Mouse (Mus musculus): ENCODE results near the gene Rassf5. TPM values are rescaled to one million over a fixed set of nuclear protein-coding genes. Genes with fewer than 3 reads are reported as not detected.
"Not testable (repeated sequence)": the region's sequence is repeated elsewhere in the genome, so short reads cannot be mapped to it uniquely, and the experiment has no call there.

Rassf5 gene
- polyA plus RNA-seq, 1 experiment from 2014 or later: 0.98 TPM

GRCm38 (mm10) chr1:131278606-131279455 lies 33.8 kb upstream of the Rassf5 start:
- Histone ChIP-seq H3K27ac (no peak overlapping the region), H3K9ac (no peak overlapping the region), H3K9me3 (no peaks in the 10 kb centered on the region), H3K27me3 (no peaks in the 10 kb centered on the region; the same call in 1 of the 2 replicates), H3K4me3 (replicated peaks) (no peak overlapping the region), H3K36me3 (replicated peaks) (no peaks in the 10 kb centered on the region), H3K4me1 (no peaks in the 10 kb centered on the region; the same call in 1 of the 2 replicates), H3K4me2 (no peak overlapping the region)
- 62% methylated on average over 8 of the region's 8 CpGs for WGBS
- ATAC-seq (ENCODE audit: low FRiP score): no peak

GRCm38 (mm10) chr1:131276831-131277230 lies 31.8 kb upstream of the Rassf5 start:
- H3K9ac ChIP-seq: no peak overlapping the region
- H3K4me1 ChIP-seq: no peaks in the 10 kb centered on the region; the same call in 1 of the 2 replicates
- no peaks in the 10 kb centered on the region for H3K36me3 ChIP-seq (replicated peaks)
- H3K27ac ChIP-seq: no peak overlapping the region
- H3K4me2 ChIP-seq: no peak overlapping the region
- H3K27me3 ChIP-seq: no peaks in the 10 kb centered on the region; the same call in 1 of the 2 replicates
- H3K4me3 ChIP-seq (replicated peaks): no peak overlapping the region
- ATAC-seq (ENCODE audit: low FRiP score): no peak
- no peaks in the 10 kb centered on the region for H3K9me3 ChIP-seq

GRCm38 (mm10) chr1:131275577-131275976 lies 30.5 kb upstream of the Rassf5 start:
- WGBS: 86% methylated on average over 14 of the region's 14 CpGs
- no peak overlapping the region for H3K9ac ChIP-seq
- H3K36me3 ChIP-seq (replicated peaks): no peaks in the 10 kb centered on the region
- H3K27me3 ChIP-seq: no peaks in the 10 kb centered on the region; the same call in 1 of the 2 replicates
- H3K9me3 ChIP-seq: no peaks in the 10 kb centered on the region
- no peaks in the 10 kb centered on the region; the same call in 1 of the 2 replicates for H3K4me1 ChIP-seq
- H3K4me3 ChIP-seq (replicated peaks): no peak overlapping the region
- H3K27ac ChIP-seq: no peak overlapping the region
- no peak for ATAC-seq (ENCODE audit: low FRiP score)
- no peak overlapping the region for H3K4me2 ChIP-seq

GRCm38 (mm10) chr1:131274725-131275539 lies 29.9 kb upstream of the Rassf5 start:
- no peak overlapping the region for H3K4me2 ChIP-seq
- no peaks in the 10 kb centered on the region for H3K36me3 ChIP-seq (replicated peaks)
- H3K4me3 ChIP-seq (replicated peaks): no peak overlapping the region
- WGBS: 57% methylated on average over 22 of the region's 22 CpGs
- ATAC-seq (ENCODE audit: low FRiP score): no peak
- no peaks in the 10 kb centered on the region for H3K9me3 ChIP-seq
- no peak overlapping the region for H3K27ac ChIP-seq
- H3K4me1 ChIP-seq: peaks cover 2% of the 10 kb centered on the region
- no peaks in the 10 kb centered on the region; the same call in none of the 2 replicates for H3K27me3 ChIP-seq
- H3K9ac ChIP-seq: no peak overlapping the region; the same call in 1 of the 2 replicates

- H3K9ac ChIP-seq: no peak overlapping the region
- peaks cover 3% of the 10 kb centered on the region for H3K4me1 ChIP-seq
- peak; percentile 76 for ATAC-seq (ENCODE audit: low FRiP score)
- H3K36me3 ChIP-seq (replicated peaks): no peaks in the 10 kb centered on the region
- WGBS: 26% methylated on average over 22 of the region's 22 CpGs
- no peaks in the 10 kb centered on the region for H3K9me3 ChIP-seq
- no peak overlapping the region for H3K27ac ChIP-seq
- H3K4me2 ChIP-seq: peak overlapping the region; percentile 31
- H3K4me3 ChIP-seq (replicated peaks): no peak overlapping the region
- peaks cover 6% of the 10 kb centered on the region for H3K27me3 ChIP-seq
Observed at GRCm38 (mm10) chr1:131269797-131270578, 24.9 kb upstream of the Rassf5 start.

GRCm38 (mm10) chr1:131268776-131269175 lies 23.7 kb upstream of the Rassf5 start:
- 85% methylated on average over 10 of the region's 10 CpGs for WGBS
- H3K27me3 ChIP-seq: peaks cover 6% of the 10 kb centered on the region; the same call in 1 of the 2 replicates
- peaks cover 3% of the 10 kb centered on the region for H3K4me1 ChIP-seq

GRCm38 (mm10) chr1:131263905-131264304 lies 18.8 kb upstream of the Rassf5 start:
- H3K9ac ChIP-seq: no peak overlapping the region
- ATAC-seq (ENCODE audit: low FRiP score): no peak

More at GRCm38 (mm10) chr1:131268776-131269175, 23.7 kb upstream of the Rassf5 start:
- Histone ChIP-seq H3K36me3 (replicated peaks) (no peaks in the 10 kb centered on the region), H3K9ac (no peak overlapping the region), H3K4me3 (replicated peaks) (no peak overlapping the region), H3K27ac (no peak overlapping the region), H3K4me2 (no peak overlapping the region), H3K9me3 (no peaks in the 10 kb centered on the region)
- no peak for ATAC-seq (ENCODE audit: low FRiP score)

GRCm38 (mm10) chr1:131260309-131260656 lies 15.2 kb upstream of the Rassf5 start:
- Histone ChIP-seq H3K9me3 (no peaks in the 10 kb centered on the region), H3K36me3 (replicated peaks) (no peaks in the 10 kb centered on the region), H3K27me3 (no peaks in the 10 kb centered on the region; the same call in 1 of the 2 replicates), H3K4me2 (no peak overlapping the region), H3K27ac (no peak overlapping the region), H3K4me1 (0 out of 2 replicates have a peak, but pooled peaks cover 2% of the 10 kb centered on the region), H3K9ac (no peak overlapping the region), H3K4me3 (replicated peaks) (no peak overlapping the region)
- ATAC-seq (ENCODE audit: low FRiP score): 0 out of 2 replicates have a peak, but pooled peaks have one; percentile 23
- WGBS: 31% methylated on average over 10 of the region's 10 CpGs

More at GRCm38 (mm10) chr1:131263905-131264304, 18.8 kb upstream of the Rassf5 start:
- no peak overlapping the region for H3K4me3 ChIP-seq (replicated peaks)
- no peak overlapping the region for H3K27ac ChIP-seq
- H3K36me3 ChIP-seq (replicated peaks): no peaks in the 10 kb centered on the region
- H3K9me3 ChIP-seq: no peaks in the 10 kb centered on the region
- H3K4me2 ChIP-seq: no peak overlapping the region
- H3K4me1 ChIP-seq: 0 out of 2 replicates have a peak, but pooled peaks cover 2% of the 10 kb centered on the region
- 74% methylated on average over 12 of the region's 12 CpGs for WGBS
- no peaks in the 10 kb centered on the region; the same call in 1 of the 2 replicates for H3K27me3 ChIP-seq

- no peak overlapping the region for H3K4me2 ChIP-seq
- H3K9ac ChIP-seq: no peak overlapping the region
- ATAC-seq (ENCODE audit: low FRiP score): no peak
- H3K9me3 ChIP-seq: no peaks in the 10 kb centered on the region
- H3K4me3 ChIP-seq (replicated peaks): no peak overlapping the region
- 0 out of 2 replicates have a peak, but pooled peaks cover 2% of the 10 kb centered on the region for H3K4me1 ChIP-seq
- 74% methylated on average over 10 of the region's 10 CpGs for WGBS
- no peaks in the 10 kb centered on the region; the same call in 1 of the 2 replicates for H3K27me3 ChIP-seq
- H3K27ac ChIP-seq: no peak overlapping the region
- H3K36me3 ChIP-seq (replicated peaks): no peaks in the 10 kb centered on the region
Observed at GRCm38 (mm10) chr1:131259632-131260308, 14.7 kb upstream of the Rassf5 start.

- Histone ChIP-seq H3K9ac (no peak overlapping the region), H3K4me2 (no peak overlapping the region), H3K27ac (no peak overlapping the region), H3K4me1 (0 out of 2 replicates have a peak, but pooled peaks cover 2% of the 10 kb centered on the region), H3K4me3 (replicated peaks) (no peak overlapping the region), H3K36me3 (replicated peaks) (no peaks in the 10 kb centered on the region), H3K9me3 (no peaks in the 10 kb centered on the region), H3K27me3 (no peaks in the 10 kb centered on the region)
- no peak for ATAC-seq (ENCODE audit: low FRiP score)
- WGBS: 87% methylated on average over 6 of the region's 6 CpGs
Observed at GRCm38 (mm10) chr1:131257288-131257687, 12.2 kb upstream of the Rassf5 start.

GRCm38 (mm10) chr1:131252516-131253250 lies 7.6 kb upstream of the Rassf5 start:
- WGBS: 89% methylated on average over 7 of the region's 7 CpGs
- not testable (repeated sequence) for H3K4me1 ChIP-seq; ATAC-seq (ENCODE audit: low FRiP score)

More at GRCm38 (mm10) chr1:131252516-131253250, 7.6 kb upstream of the Rassf5 start:
- not testable (repeated sequence) for H3K27ac ChIP-seq; H3K4me2 ChIP-seq; H3K9me3 ChIP-seq; H3K4me3 ChIP-seq (replicated peaks); H3K36me3 ChIP-seq (replicated peaks); H3K27me3 ChIP-seq; H3K9ac ChIP-seq

Measured in forebrain, embryonic 12.5 days (tissue).